Mouse (Mus musculus) megakaryocyte-erythroid progenitor cell, adult 5 weeks (primary cell): ENCODE data around the gene Alyref. TPM values are rescaled to one million over a fixed set of nuclear protein-coding genes. Genes with fewer than 3 reads are reported as not detected.

Experiments used
- polyA plus RNA-seq: library from polyadenylated mRNA; stranded (reverse); fragments of >175 nt; gene quantifications from 2 replicates; pipeline ENCODE4 v1.2.3, GENCODE M21; 2012

Gene Alyref
- polyA plus RNA-seq = 339 and 360 TPM in 2 replicates

DNA sequence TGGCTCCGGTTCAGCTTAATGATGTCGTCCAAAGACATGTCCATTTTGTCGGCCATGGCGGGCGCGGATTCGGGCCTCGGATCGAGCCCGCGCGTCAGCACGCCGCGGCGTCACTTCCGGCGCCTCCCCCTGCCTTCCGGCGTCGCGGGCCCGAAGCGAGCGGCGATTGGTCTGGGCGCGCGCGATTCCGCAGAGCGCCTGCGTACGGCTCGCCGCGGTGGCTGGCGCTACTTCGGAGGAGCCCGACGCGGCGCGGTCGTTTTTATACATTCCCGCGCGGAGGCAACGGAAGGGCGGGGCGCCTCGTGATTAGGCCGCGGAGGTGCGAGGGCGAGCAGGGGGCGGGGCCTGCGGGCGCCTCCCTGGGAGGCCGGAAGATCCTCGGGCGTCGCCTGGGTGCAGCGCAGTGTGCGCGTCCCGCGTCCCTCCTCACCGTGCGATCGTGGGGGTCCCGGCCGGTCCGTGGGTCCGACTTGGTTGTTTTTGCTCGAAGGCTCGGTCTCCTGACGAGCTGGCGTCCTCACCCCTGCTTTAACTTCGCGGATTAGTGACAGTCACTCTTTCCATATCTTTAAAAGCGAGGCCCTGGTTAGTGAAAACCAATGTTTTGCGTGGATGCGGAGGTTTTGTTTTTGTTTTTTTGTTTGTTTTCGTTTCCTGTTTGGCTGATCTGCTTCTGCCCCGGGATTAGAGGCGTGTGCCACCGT lies at the start of gene Alyref, which contains the start of gene Anapc11:
Gene Alyref, minus strand, starts transcription at position 83 of the 707 bp plus-strand sequence.
Gene Anapc11, plus strand, starts transcription at position 139 of the 707 bp plus-strand sequence.

DNA sequence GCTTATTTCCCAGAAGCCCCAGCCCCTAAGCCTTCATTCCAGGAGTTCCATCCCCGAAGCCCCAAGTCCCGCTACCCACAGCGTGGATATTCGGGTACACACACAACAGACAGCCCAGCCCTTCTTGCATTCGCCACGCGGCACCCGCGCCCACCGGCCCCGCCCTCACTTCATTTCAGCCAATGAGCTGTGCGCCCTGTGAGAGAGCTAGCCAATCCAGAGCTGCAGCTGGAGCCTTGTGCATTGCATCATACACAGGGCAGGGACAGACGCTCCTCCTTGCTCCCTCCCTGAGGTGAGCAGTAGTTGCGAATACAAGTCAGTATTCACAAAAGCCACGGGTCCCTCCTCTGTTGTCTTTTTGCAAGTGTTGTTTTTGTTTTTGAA lies 45.4 kb upstream of the Alyref start, which contains the start of gene Pycr1:
Gene Pycr1, minus strand, starts transcription at position 169 of the 387 bp plus-strand sequence.

GRCm38 (mm10) chr11:120633520-120634343 lies 35.6 kb upstream of the Alyref start, which contains the start of gene Mafg:
Mafg (minus strand) TSS chr11:120633600.

GRCm38 (mm10) chr11:120625152-120625775 lies 27.1 kb upstream of the Alyref start, which contains the start of gene Sirt7:
Sirt7 (minus strand) TSS chr11:120625240.

DNA sequence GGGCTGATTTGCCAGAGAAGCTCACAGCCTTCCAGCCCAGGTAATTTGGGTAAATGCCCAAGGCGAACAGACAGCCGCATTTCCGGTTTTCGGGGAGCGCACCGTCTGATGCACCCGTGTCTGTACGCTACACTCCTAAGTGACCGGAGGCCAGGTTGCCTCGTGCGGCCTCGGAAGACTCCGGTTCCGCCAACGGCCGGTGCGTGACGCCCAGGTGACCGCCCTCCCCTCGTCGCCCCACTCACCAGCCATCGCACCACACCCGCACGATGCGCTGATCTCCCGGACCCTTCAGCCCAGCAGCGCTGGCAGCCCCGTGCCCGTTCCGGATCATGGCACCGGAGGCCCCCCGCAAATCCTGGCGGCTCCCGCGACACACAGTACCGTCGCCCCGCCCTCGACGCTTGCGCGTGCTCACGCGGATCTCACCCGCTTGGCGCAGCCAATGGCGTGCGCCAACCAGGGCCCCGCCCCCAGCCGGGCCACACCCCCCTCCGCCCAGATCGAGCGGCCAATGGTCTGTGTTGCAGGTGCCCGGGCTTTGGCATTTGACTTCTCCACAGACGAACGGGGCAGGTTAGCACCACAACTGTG lies 19.5 kb upstream of the Alyref start, which contains the start of gene Pcyt2:
Gene Pcyt2, minus strand, starts transcription at position 418 of the 594 bp plus-strand sequence.

DNA sequence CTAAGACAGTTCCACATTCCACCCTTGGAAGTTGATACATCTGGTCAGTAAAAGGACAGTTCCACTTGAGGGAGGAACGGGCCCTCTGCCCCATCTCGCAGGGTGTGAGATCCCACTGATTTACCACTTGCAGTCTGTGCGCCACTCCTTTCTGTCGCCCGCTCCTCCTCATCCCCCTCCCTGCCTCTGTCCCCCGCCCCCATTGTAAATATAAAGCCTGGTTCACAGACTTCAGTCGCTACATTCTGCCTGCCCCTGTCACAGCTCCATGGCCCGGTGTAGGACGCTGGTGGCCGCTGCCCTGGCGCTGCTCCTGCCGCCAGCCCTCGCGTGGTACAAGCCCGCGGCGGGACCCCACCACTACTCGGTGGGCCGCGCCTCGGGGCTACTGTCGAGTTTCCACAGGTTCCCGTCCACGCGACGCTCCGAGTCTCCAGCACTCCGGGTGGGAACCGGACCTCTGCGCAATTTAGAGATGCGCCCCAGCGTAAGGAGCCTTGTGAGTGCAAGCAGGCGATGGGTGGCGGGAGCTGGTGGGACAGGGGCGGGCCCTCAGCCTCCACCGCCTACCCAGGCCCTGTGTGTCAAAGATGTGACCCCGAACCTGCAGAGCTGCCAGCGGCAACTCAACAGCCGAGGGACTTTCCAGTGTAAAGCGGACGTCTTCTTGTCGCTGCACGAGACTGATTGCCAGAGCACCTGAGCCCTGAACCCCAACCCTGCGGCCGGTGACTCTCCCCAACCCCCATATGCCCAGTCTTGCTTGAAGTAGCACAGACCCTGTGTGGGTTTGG lies 10.3 kb upstream of the Alyref start, which contains the start of gene Npb:
Gene Npb, plus strand, starts transcription at position 237 of the 794 bp plus-strand sequence.

DNA sequence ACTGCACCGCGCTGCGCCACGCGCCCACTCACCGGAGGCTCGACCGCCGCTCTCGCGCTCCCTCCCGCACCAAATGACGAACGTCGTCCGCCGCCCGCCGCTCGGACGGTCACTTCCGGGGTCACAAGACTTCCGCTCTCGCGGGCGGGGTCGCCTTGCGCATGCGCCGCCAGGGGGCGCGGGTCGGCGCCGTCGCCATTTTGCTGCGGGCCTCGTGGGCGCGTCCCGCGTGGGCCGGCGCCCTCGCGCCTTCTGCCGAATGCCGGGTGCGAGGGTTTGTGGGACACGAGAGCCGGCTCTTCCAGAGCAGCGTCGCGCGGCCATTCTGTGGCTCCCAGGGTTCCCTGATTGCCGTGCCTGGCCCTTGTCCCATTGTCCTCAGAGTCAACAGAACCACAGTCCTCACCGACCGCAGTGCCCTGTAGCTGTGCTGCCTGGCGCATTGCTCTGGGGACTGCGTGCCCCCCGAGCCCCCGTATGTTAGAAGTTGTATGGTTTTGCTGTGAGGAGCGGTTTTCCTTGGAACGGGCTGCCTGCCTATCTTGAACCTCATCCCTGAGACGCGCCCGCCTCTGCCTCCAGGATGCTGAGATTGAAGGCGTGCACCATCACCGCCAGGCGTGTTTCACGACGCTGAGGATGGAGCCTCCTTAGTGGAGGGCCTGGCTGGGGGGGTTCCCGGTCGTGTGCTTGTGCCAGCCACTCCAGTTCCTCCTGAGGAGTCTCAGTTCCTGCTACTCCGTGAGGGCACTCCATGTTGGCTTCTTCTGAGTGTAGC lies 16.5 kb downstream of the Alyref start, which contains the start of gene Arhgdia:
Gene Arhgdia, minus strand, starts transcription at position 135 of the 778 bp plus-strand sequence.

GRCm38 (mm10) chr11:120572752-120573584 lies 25.2 kb downstream of the Alyref start, which contains the start of gene P4hb:
P4hb (minus strand) TSS chr11:120573253.

DNA sequence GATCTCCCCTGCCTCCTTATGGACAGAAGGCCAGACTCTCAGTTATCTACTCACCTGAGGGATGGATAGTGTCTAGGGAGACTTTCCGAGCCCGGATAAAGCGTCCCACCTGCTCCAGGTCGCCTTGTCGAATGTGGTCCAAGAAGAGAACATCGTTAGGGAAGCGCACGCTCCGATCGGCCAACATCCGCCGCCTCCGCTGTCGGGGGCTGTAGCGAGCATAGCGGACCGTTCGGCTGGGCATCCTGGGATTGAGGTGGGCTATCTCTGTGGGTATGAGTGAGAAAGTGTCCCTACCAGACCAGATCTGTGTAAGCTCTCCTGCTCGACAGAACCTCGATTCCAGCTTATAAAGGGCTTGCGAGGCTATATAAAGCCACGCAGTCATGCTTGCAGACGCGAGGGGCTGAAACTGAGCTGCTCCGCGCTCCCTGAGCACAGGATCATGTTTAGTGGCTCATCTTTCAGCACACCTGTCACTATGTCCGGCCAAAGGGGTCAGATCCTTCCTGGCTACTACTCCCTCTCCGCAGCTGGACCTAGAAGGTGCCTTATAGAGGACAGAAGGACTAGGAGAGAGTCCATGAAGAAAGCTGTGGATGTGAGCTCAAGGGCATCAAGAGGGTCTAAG lies 47.2 kb downstream of the Alyref start, which contains the start of gene Ppp1r27:
Gene Ppp1r27, minus strand, starts transcription at position 323 of the 631 bp plus-strand sequence.

DNA sequence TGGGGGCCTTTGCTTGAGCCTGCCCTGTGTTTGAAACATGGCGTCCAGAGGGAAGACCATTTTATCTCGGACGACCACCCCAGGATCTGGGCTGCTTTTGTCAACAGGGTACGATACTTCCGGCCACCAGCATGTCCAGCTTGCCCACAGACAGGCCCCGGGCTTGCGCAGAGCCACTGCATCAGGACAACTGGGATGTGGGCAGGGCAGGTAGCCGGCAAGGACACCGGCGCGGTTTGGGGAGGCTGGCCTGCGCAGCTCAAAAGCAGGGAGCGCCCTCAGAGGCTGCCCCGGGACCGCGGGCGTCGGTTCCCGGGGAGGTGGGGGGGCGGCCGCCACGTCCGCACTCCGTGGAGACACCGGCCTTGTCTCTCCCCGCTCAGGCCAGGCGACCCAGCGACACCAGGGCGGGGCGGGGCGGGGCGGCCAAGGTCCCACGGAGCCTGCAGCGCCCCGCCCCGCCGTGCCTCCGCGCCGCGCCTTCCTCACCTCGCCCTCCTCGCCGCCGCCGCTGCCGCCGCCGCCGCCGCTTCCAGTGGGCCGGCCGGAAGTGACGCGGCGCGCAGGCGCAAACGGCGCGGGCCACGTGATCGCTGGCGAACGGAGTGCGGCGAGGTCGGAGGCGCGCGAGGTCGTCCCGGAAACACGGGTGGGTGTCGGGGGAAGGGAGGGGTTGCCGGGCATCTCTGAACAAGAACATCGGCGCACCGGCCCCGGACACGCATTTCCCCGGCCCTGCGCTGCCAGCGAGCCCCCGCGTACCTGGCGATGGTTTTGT lies 48.8 kb downstream of the Alyref start, which contains the start of gene Mcrip1:
Gene Mcrip1, minus strand, starts transcription at position 560 of the 778 bp plus-strand sequence.

Other genes starting within 250 kb of the Alyref start
- 934 and 983 TPM in 2 replicates for gene Actg1, start 249.8 kb downstream of the Alyref start, polyA plus RNA-seq
- gene Fscn2, start 236.8 kb downstream of the Alyref start, polyA plus RNA-seq = not detected in 2 replicates
- gene Faap100, start 219.6 kb downstream of the Alyref start, polyA plus RNA-seq = 32.5 and 33.7 TPM in 2 replicates
- gene Nploc4, start 160.7 kb downstream of the Alyref start, polyA plus RNA-seq = 48.3 and 52.9 TPM in 2 replicates
- 0.06 and 0.08 TPM in 2 replicates for gene Tspan10, start 155.7 kb downstream of the Alyref start, polyA plus RNA-seq
- gene Pde6g, start 144.9 kb downstream of the Alyref start, polyA plus RNA-seq = 0.02 TPM in 1 of 2 replicates, not detected in the other
- 9.0 and 9.9 TPM in 2 replicates for gene Oxld1, start 140.3 kb downstream of the Alyref start, polyA plus RNA-seq
- 31.2 and 32.6 TPM in 2 replicates for gene Ccdc137, start 140.2 kb downstream of the Alyref start, polyA plus RNA-seq
- 22.3 and 23.4 TPM in 2 replicates for gene Arl16, start 130.8 kb downstream of the Alyref start, polyA plus RNA-seq
- gene Mrpl12, start 113.8 kb downstream of the Alyref start, polyA plus RNA-seq = 467 and 483 TPM in 2 replicates
- gene Slc25a10, start 106.5 kb downstream of the Alyref start, polyA plus RNA-seq = 47.2 and 58.4 TPM in 2 replicates
- not detected in 2 replicates for gene Gcgr, start 67.7 kb downstream of the Alyref start, polyA plus RNA-seq
- gene Mcrip1, start 48.6 kb downstream of the Alyref start, polyA plus RNA-seq = 170 and 188 TPM in 2 replicates
- 0.24 TPM in 1 of 2 replicates, not detected in the other for gene Ppp1r27, start 47.2 kb downstream of the Alyref start, polyA plus RNA-seq
- gene P4hb, start 25.1 kb downstream of the Alyref start, polyA plus RNA-seq = 1,164 and 1,680 TPM in 2 replicates
- 1,098 and 1,284 TPM in 2 replicates for gene Arhgdia, start 16.7 kb downstream of the Alyref start, polyA plus RNA-seq
- 111 and 156 TPM in 2 replicates for gene Anapc11, start 56 bp upstream of the Alyref start, polyA plus RNA-seq
- 1.6 and 2.9 TPM in 2 replicates for gene Npb, start 10.1 kb upstream of the Alyref start, polyA plus RNA-seq
- 93.8 and 116 TPM in 2 replicates for gene Pcyt2, start 19.6 kb upstream of the Alyref start, polyA plus RNA-seq
- 246 and 280 TPM in 2 replicates for gene Sirt7, start 26.9 kb upstream of the Alyref start, polyA plus RNA-seq
- gene Mafg, start 35.2 kb upstream of the Alyref start, polyA plus RNA-seq = 51.4 and 66.1 TPM in 2 replicates
- gene Pycr1, start 45.4 kb upstream of the Alyref start, polyA plus RNA-seq = 1.2 and 1.5 TPM in 2 replicates
- gene Myadml2, start 49.8 kb upstream of the Alyref start, polyA plus RNA-seq = 0.05 TPM in 1 of 2 replicates, not detected in the other
- gene Notum, start 62.8 kb upstream of the Alyref start, polyA plus RNA-seq = 0.17 and 0.18 TPM in 2 replicates
- 360 and 376 TPM in 2 replicates for gene Aspscr1, start 74.6 kb upstream of the Alyref start, polyA plus RNA-seq
- 97.1 and 99.7 TPM in 2 replicates for gene Cenpx, start 115.4 kb upstream of the Alyref start, polyA plus RNA-seq
- gene Lrrc45, start 115.6 kb upstream of the Alyref start, polyA plus RNA-seq = 59.1 and 87.9 TPM in 2 replicates
- 5.4 and 8.3 TPM in 2 replicates for gene Rac3, start 123.1 kb upstream of the Alyref start, polyA plus RNA-seq
- gene Dcxr, start 128.9 kb upstream of the Alyref start, polyA plus RNA-seq = 32.0 and 32.8 TPM in 2 replicates
- not detected in 2 replicates for gene Cbr2, start 133.7 kb upstream of the Alyref start, polyA plus RNA-seq
- 38.6 and 45.6 TPM in 2 replicates for gene Hmga1b, start 164.4 kb upstream of the Alyref start, polyA plus RNA-seq
- gene Rfng, start 185.8 kb upstream of the Alyref start, polyA plus RNA-seq = 54.4 and 68.5 TPM in 2 replicates
- 52.0 and 53.8 TPM in 2 replicates for gene Gps1, start 185.9 kb upstream of the Alyref start, polyA plus RNA-seq
- 131 and 148 TPM in 2 replicates for gene Dus1l, start 198.0 kb upstream of the Alyref start, polyA plus RNA-seq
- 256 and 260 TPM in 2 replicates for gene Fasn, start 226.2 kb upstream of the Alyref start, polyA plus RNA-seq